Mouse (Mus musculus): ENCODE measurements at regions not wholly inside any gene's neighbourhood (a gene's known extent, or its start where the extent isn't known, plus 50 kb on each side); places are given as distances from the start of the nearest gene placed in this dataset.

- DNase-seq (ENCODE audit: low spot score in 2 of 2), result no peak
These were observed 235.3 kb downstream of the Mycn start for GRCm38 (mm10) chr12:12706326-12706920.

- no peak for DNase-seq (ENCODE audit: low spot score in 2 of 2)
These were observed 240.0 kb downstream of the Mycn start for GRCm38 (mm10) chr12:12701735-12702134.

- no peak for DNase-seq (ENCODE audit: low spot score in 2 of 2)
These were observed 240.6 kb downstream of the Mycn start for GRCm38 (mm10) chr12:12701060-12701667.

- DNase-seq (ENCODE audit: low spot score in 2 of 2), result no peak
These were observed 247.6 kb downstream of the Mycn start for GRCm38 (mm10) chr12:12693838-12694777.

- DNase-seq (ENCODE audit: low spot score in 2 of 2), result no peak
These were observed 254.3 kb downstream of the Mycn start for GRCm38 (mm10) chr12:12687376-12687775.

- DNase-seq (ENCODE audit: low spot score in 2 of 2), result no peak
These were observed 256.5 kb downstream of the Mycn start for GRCm38 (mm10) chr12:12685217-12685522.

- no peak for DNase-seq (ENCODE audit: low spot score in 2 of 2)
These were observed 257.1 kb downstream of the Mycn start for GRCm38 (mm10) chr12:12684481-12685216.

- DNase-seq (ENCODE audit: low spot score in 2 of 2), result peak in 1 of 2 experiments; percentile 20
These were observed 257.8 kb downstream of the Mycn start for GRCm38 (mm10) chr12:12683733-12684470.

GRCm38 (mm10) chr12:12681101-12681500, 260.6 kb downstream of the Mycn start:
- DNase-seq (ENCODE audit: low spot score in 2 of 2), result no peak

- DNase-seq (ENCODE audit: low spot score in 2 of 2), result peak in 1 of 2 experiments; percentile 50
These were observed 261.3 kb downstream of the Mycn start for GRCm38 (mm10) chr12:12680371-12680921.

GRCm38 (mm10) chr12:12676676-12677075, 265.0 kb downstream of the Mycn start:
- peak in 1 of 2 experiments; percentile 54 for DNase-seq (ENCODE audit: low spot score in 2 of 2)

GRCm38 (mm10) chr12:12669931-12670330, 271.8 kb downstream of the Mycn start:
- DNase-seq (ENCODE audit: low spot score in 2 of 2), result no peak

- no peak for DNase-seq (ENCODE audit: low spot score in 2 of 2)
These were observed 272.8 kb downstream of the Mycn start for GRCm38 (mm10) chr12:12668919-12669318.

GRCm38 (mm10) chr12:12655611-12656010, 286.1 kb downstream of the Mycn start:
- DNase-seq (ENCODE audit: low spot score in 2 of 2), result no peak

- DNase-seq (ENCODE audit: low spot score in 2 of 2), result no peak
These were observed 286.5 kb downstream of the Mycn start for GRCm38 (mm10) chr12:12655184-12655583.

- DNase-seq (ENCODE audit: low spot score in 2 of 2), result no peak
These were observed 289.4 kb downstream of the Mycn start for GRCm38 (mm10) chr12:12652361-12652760.

GRCm38 (mm10) chr12:12650309-12650708, 291.4 kb downstream of the Mycn start:
- DNase-seq (ENCODE audit: low spot score in 2 of 2), result no peak

GRCm38 (mm10) chr12:12647467-12647866, 294.2 kb downstream of the Mycn start:
- no peak for DNase-seq (ENCODE audit: low spot score in 2 of 2)

GRCm38 (mm10) chr12:12645183-12645582, 296.5 kb downstream of the Mycn start:
- no peak for DNase-seq (ENCODE audit: low spot score in 2 of 2)

GRCm38 (mm10) chr12:12643247-12643963, 298.3 kb downstream of the Mycn start:
- DNase-seq (ENCODE audit: low spot score in 2 of 2), result no peak

Measured in left cerebral cortex, adult 9 months (tissue).